Mouse (Mus musculus): ENCODE measurements around the gene Mib2.
"Not testable (repeated sequence)": the region's sequence is repeated elsewhere in the genome, so short reads cannot be mapped to it uniquely, and the experiment has no call there.

The Mib2 gene

DNA sequence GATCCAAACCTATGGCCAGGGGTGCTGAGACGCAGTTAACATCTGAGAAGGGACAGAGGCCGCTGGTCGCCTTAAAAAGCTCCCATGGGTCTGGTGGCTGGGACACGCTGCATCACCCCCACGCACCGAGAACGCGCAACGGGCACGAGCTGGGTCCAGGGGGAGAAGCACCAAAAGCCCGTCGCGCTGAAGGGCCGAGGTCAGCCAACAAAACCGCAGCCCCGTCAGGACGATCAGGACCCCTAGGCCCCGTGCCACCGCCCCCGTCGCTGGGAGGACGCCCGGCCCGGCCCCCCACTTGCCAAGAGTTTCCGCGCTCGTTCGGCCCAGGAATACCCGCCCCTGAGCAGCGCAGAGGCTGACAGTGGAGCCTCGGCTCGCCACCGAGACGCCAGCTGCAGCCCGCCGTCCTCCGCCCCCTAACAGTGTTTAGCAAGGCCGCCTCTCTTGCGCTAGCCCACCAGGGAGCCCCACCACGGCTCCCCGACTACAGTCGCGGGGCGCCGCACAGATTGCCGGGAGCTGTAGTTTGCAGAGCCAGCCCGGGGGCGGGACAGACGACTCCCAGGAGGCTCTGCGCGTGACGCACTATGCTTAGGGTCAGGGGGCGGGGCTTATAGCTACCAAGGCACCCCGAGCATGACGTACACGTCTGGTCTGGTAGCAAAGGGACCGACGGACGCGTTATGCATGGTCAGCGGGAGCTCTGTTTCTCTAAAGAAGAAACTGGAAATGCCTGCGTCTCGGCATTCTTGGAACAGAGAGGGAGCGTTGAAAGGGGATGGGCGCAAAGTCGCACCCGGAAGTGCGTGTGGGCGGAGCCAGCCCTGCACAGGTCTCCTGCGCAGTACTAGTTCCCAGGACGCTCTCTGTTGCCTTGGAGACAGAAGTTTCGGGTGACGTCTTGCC is at the start of gene Mib2:
Gene Mib2 (minus strand): TSS at position 510 of the 909 bp plus-strand sequence.
- peak; percentile 99 for DNase-seq (ENCODE audit: low read depth)

GRCm38 (mm10) chr4:155710521-155711252 is 41.7 kb upstream of the Mib2 start:
- no peak for DNase-seq (ENCODE audit: low read depth)

DNA sequence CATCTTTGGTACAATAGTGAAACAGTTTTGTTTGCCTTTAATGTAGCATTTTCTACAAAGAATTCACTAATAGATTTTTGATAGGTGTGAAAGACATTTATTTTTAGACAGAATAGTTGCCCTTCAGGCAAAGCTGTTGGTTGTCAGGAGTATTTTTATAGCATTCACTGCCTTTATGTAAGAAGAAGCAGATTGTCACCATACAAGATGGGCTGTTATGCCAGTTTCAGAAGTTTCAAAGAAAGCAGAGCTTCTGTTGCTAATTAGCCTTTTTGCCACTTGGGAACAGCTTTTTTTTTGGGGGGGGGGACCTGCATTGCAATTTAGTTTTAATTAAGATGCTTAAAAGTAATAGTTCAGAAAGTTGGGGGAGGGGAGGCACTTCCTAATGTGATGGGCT is 40.0 kb upstream of the Mib2 start:
- DNase-seq (ENCODE audit: low read depth): no peak

GRCm38 (mm10) chr4:155708582-155708981 is 39.6 kb upstream of the Mib2 start:
- DNase-seq (ENCODE audit: low read depth): no peak

GRCm38 (mm10) chr4:155705592-155705929 is 36.6 kb upstream of the Mib2 start:
- peak; percentile 76 for DNase-seq (ENCODE audit: low read depth)

GRCm38 (mm10) chr4:155704721-155705591 is 36.0 kb upstream of the Mib2 start, which contains the start of gene Ssu72:
TSS of gene Ssu72 (plus strand) at chr4:155704800.
- peak; percentile 98 for DNase-seq (ENCODE audit: low read depth)

GRCm38 (mm10) chr4:155703425-155703929 is 34.5 kb upstream of the Mib2 start:
- DNase-seq (ENCODE audit: low read depth): no peak

GRCm38 (mm10) chr4:155700425-155700824 is 31.4 kb upstream of the Mib2 start:
- peak; percentile 78 for DNase-seq (ENCODE audit: low read depth)

DNA sequence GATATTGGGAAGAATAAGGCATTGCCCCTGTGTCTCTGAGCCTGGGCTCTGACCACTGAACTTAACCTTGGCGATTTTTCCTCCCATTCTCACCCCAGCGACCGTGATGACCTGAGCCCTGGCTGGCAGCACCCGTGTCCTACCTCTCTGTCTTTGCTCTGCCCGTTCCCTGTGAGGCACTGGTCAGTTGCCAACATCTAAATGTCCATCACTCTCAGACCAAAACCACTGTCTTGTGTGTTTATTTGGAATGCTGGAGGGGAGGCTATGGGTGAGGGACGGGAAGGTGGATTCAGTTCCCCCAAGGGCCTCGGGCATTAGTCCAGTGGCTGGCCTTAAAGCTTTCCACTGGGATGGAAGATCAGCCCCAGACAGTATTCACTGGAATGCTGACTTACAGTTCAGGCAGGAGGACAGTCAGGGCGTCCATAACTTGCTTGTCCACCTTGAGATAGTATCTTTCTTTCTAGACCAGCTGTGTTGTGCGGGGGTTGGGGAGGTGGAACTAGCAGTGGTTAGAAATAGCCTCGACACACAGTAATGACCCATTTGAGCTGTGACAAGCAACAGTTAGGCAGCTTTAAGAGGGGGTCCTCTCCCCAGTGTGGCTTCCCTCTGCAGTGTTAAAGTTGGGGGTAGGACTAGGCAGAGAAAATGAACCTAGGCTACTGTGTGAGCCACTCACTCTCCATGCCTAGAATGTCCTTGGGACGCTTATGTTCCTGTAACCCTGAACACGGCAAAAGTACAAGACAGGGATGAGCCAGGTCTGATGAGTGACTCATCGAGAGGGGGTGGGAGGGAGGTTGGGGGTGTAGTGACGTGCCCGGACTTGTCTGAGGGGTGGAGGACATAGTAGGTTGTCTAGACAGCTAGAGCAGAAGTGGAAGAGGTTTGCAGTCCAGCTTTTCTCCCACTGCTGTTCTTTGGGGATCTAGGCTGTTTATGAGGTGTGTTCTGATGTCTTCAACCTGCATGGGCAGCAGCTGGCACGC is 27.6 kb upstream of the Mib2 start:
- DNase-seq (ENCODE audit: low read depth): no peak

- no peak for DNase-seq (ENCODE audit: low read depth)
Measured at GRCm38 (mm10) chr4:155695531-155696062, 26.6 kb upstream of the Mib2 start.

- DNase-seq (ENCODE audit: low read depth): peak; percentile 91
Measured at GRCm38 (mm10) chr4:155694482-155695401, 25.7 kb upstream of the Mib2 start.

DNA sequence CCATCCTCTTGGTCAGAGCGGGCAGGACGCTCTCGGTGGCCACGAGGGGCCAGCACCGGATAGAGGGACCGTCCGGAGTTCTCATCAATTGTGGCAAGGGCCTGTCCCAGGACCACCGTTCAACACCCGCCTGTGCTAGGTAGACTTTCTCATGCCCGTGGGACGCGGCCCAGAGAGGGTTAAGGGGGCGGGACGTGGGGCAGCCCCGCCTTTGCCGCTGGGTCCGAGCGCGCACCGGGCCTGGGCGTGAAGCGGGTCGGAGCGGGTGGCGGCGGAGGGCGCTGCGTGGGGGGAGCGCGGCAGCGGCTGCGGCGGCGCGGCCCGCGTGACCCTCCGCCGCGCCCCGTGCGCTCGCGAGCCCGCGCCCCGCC is 25.1 kb upstream of the Mib2 start, which contains the start of gene Fndc10:
Gene Fndc10 (plus strand): TSS at position 232 of the 371 bp plus-strand sequence.
- DNase-seq (ENCODE audit: low read depth): no peak

GRCm38 (mm10) chr4:155692421-155692820 is 23.4 kb upstream of the Mib2 start:
- no peak for DNase-seq (ENCODE audit: low read depth)

DNA sequence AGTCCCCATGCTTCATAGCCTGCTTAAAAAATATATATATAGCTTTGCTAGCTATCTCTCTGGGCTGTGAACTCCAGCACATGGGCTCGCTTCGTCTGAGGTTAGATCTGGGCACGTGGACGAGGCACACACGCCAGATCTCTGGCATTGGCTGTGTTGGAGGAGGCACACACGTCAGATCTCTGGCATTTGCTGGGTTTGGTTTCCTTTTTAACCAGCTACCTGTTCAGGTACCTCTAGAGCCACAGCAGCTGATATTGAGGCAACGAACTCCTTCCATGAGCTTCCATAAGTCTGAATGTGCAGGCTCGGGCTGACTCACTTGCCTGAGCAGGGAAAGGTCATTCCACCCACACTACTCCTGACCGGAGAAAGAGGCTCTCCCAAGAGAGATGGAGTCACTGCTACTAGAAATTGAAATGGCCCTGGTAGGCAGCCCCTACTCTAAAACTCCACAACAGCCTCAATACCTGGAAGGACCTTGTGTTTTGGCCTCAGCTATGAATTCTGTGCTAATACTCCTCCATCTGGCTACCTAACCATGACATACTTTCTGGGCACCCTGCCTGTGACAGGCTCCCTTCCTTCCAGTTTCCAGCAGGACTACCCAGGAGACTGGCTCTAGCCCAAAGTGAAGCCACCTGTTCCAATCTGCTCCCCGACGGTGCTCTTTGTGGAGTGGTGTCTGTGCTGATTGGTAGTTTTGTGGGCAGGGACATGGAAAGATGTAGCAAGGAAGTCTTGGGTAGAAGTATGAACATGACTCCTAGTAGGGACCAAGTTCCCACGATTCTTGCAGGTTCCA is 21.8 kb upstream of the Mib2 start:
- DNase-seq (ENCODE audit: low read depth): no peak

- DNase-seq (ENCODE audit: low read depth): not testable (repeated sequence)
Measured at GRCm38 (mm10) chr4:155687764-155688163, 18.8 kb upstream of the Mib2 start.

DNA sequence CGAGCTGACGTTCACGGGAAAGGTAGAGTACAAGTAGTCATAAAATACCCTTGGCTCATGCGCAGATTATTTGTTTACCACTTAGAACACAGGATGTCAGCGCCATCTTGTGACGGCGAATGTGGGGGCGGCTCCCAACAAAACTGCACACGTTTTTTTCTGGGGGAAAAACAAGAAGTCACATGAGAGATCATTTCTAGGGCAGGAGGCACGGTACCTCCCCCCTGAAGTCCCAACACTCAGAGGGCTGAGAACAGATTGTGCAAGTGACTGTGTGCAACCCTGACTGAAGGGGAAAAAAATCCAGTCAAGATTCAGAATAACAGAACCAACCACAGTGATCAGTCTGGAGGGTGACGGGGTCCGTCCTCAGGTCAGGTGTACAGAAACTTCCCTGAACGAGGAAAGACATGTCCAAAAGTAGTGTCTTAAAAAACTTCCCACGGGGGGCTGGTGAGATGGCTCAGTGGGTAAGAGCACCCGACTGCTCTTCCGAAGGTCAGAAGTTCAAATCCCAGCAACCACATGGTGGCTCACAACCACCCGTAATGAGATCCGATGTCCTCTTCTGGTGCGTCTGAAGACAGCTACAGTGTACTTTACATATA is 14.8 kb upstream of the Mib2 start:
- DNase-seq (ENCODE audit: low read depth): not testable (repeated sequence)

DNA sequence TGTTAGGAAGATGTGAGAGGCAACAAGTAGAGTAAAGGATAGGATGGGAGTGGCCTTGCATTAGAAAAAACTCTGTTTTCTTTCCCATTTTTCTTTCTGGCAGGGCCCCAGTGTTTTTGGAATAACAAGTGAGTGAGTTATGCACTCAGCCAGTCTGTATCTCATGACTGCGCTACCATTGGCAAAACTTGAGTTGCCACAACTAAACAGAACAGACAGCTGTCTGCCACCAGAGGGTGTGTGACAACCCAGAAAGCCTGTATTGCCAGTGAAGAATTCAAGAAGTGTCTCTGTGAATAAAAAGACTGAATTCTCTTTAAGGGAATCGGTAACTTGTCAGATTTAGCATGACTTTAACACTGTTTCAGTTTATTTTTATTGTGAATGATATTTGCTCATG is 7.0 kb upstream of the Mib2 start:
- DNase-seq (ENCODE audit: low read depth): peak; percentile 61

DNA sequence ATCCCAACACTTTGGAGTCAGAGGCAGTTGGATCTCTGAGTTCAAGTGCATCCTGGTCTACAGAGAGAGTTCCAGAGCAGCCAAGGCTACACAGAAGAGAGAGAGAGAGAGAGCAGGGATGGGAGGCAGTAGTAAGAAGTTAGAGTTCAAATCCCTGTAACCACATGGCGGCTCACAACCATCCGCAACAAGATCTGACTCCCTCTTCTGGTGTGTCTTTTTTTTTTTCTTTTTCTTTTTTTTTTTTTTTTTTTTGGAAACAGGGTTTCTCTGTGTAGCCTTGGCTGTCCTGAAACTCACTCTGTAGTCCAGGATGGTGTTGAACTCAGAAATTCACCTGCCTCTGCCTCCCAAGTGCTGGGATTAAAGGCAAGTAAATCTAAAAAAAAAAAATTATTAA is 3.1 kb upstream of the Mib2 start:
- no peak for DNase-seq (ENCODE audit: low read depth)
